Mouse (Mus musculus): ENCODE measurements around the gene Ceacam5.

Gene Ceacam5

DNA sequence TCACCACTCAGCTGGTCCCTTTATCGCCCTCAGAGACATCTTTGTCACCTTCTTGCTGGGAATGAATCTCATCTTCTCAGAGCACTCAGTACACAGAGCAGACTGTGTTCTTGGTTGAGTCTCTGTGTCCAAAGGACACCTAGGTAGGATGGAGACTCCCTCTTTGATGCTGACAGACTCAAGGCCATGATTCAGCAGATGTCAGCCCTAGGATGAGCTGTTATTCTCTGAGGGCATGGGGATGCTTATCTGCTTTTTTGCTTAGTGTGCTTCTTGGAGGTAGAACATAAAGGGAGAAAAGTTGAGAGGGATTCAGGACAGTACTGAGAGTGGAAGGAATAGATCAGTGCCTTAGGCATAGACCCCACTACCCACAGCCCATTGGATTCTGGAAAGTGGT, at the start of gene Ceacam5:
Gene Ceacam5, plus strand, starts transcription at position 301 of the 400 bp plus-strand sequence.
- no peak for DNase-seq (ENCODE audit: low spot score)

Measured in ovary, postnatal 10 days (tissue).